Mouse (Mus musculus): ENCODE results near the gene Rbm20. TPM values are rescaled to one million over a fixed set of nuclear protein-coding genes. Genes with fewer than 3 reads are reported as not detected.

Rbm20 gene
- total RNA-seq, 1 experiment from 2014 or later: not detected

- ATAC-seq (replicated peaks in 1 of 2; ENCODE audit: insufficient read depth in 1 of 2, low FRiP score in 2 of 2, low TSS enrichment in 1 of 2, low read depth in 1 of 2, poor library complexity in 2 of 2, severe bottlenecking in 2 of 2): no peak
These were observed 166.9 kb downstream of the Rbm20 start for GRCm38 (mm10) chr19:53843972-53844371.

DNA sequence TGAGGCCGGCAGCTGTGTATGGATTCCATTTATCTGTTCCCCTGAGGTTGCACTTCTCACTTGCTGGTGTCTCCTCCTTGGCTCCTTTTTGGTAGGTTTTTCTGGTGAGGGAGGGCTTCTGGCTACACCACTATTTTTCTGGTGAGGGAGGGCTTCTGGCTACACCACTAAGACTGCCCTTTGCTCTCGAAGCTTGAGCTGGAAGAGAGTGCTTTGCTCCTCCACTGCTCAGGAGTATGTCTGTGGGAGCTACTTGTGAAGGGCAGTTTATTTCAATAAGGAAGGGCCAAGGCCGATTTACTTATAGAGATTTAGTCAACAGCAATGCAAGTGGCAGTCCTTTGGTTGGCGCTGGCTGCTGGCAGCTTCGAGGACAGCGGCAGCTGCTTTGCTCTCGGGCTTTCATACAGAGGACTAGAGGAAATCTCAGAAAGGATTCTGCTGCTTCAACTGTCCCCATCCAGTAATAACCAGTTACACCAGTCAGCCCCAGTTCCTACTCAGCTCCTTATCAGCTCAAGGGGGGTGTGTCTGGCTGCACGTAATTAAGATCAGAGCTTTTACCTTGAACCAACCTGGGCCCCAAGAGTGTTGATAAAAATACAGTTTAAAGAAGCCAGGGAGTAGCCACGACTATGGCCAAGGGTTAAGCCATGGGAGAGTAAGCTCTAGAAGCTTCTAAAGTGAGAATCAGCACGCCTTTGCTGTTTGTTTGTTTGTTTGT lies 171.3 kb downstream of the Rbm20 start:
- ATAC-seq (replicated peaks in 1 of 2; ENCODE audit: insufficient read depth in 1 of 2, low FRiP score in 2 of 2, low TSS enrichment in 1 of 2, low read depth in 1 of 2, poor library complexity in 2 of 2, severe bottlenecking in 2 of 2): no peak

GRCm38 (mm10) chr19:53850166-53850922 lies 173.2 kb downstream of the Rbm20 start:
- no peak for ATAC-seq (replicated peaks in 1 of 2; ENCODE audit: insufficient read depth in 1 of 2, low FRiP score in 2 of 2, low TSS enrichment in 1 of 2, low read depth in 1 of 2, poor library complexity in 2 of 2, severe bottlenecking in 2 of 2)

GRCm38 (mm10) chr19:53851352-53851751 lies 174.2 kb downstream of the Rbm20 start:
- no peak for ATAC-seq (replicated peaks in 1 of 2; ENCODE audit: insufficient read depth in 1 of 2, low FRiP score in 2 of 2, low TSS enrichment in 1 of 2, low read depth in 1 of 2, poor library complexity in 2 of 2, severe bottlenecking in 2 of 2)

GRCm38 (mm10) chr19:53851826-53852698 lies 175.0 kb downstream of the Rbm20 start:
- ATAC-seq (replicated peaks in 1 of 2; ENCODE audit: insufficient read depth in 1 of 2, low FRiP score in 2 of 2, low TSS enrichment in 1 of 2, low read depth in 1 of 2, poor library complexity in 2 of 2, severe bottlenecking in 2 of 2): no peak

- ATAC-seq (replicated peaks in 1 of 2; ENCODE audit: insufficient read depth in 1 of 2, low FRiP score in 2 of 2, low TSS enrichment in 1 of 2, low read depth in 1 of 2, poor library complexity in 2 of 2, severe bottlenecking in 2 of 2): no peak
These were observed 175.8 kb downstream of the Rbm20 start for GRCm38 (mm10) chr19:53852699-53853451.

GRCm38 (mm10) chr19:53854978-53855377 lies 177.9 kb downstream of the Rbm20 start:
- ATAC-seq (replicated peaks in 1 of 2; ENCODE audit: insufficient read depth in 1 of 2, low FRiP score in 2 of 2, low TSS enrichment in 1 of 2, low read depth in 1 of 2, poor library complexity in 2 of 2, severe bottlenecking in 2 of 2): no peak; a peak in 1 of 4 replicates

- no peak for ATAC-seq (replicated peaks in 1 of 2; ENCODE audit: insufficient read depth in 1 of 2, low FRiP score in 2 of 2, low TSS enrichment in 1 of 2, low read depth in 1 of 2, poor library complexity in 2 of 2, severe bottlenecking in 2 of 2)
These were observed 178.7 kb downstream of the Rbm20 start for GRCm38 (mm10) chr19:53855781-53856180.

DNA sequence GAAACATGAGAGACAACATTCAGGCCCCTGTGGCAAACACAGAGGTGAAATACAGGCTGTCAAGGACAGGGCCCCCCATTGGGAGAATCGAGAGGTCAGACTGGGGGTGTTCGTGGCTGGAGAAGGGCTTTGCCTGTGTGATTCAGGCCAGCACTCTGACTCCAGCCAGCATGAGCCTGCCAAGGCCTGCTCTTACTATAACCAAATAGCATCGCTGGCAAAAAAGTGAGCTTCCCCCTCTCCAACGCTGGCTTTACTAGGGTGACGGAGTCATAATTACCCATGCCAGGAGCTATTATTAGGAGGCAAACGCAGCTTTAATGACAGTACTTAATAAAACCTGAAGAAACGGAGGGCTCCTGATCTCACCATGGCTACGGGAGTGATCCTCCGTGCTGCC lies 179.7 kb downstream of the Rbm20 start:
- no peak for ATAC-seq (replicated peaks in 1 of 2; ENCODE audit: insufficient read depth in 1 of 2, low FRiP score in 2 of 2, low TSS enrichment in 1 of 2, low read depth in 1 of 2, poor library complexity in 2 of 2, severe bottlenecking in 2 of 2)

DNA sequence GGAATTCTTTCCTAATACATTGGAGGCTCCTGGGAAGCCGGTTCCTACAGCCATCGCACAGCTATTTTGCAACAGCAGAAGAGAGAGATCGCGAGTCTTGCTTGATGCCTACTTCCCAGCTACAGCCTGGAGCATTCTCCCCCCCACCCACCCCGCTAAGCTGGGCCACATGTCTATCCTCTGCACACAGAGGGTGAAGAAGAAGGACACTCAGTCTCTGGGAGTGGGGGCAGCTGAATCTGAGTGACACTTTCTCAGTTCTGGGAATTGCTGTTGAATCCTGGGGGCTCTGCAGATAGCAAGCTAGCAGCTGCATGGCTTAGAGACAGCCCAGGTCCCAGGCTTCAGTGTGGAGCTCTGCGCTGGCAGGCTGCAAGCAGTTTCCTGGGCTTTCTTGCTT lies 180.9 kb downstream of the Rbm20 start:
- ATAC-seq (replicated peaks in 1 of 2; ENCODE audit: insufficient read depth in 1 of 2, low FRiP score in 2 of 2, low TSS enrichment in 1 of 2, low read depth in 1 of 2, poor library complexity in 2 of 2, severe bottlenecking in 2 of 2): no peak

GRCm38 (mm10) chr19:53859149-53859548 lies 182.0 kb downstream of the Rbm20 start:
- ATAC-seq (replicated peaks in 1 of 2; ENCODE audit: insufficient read depth in 1 of 2, low FRiP score in 2 of 2, low TSS enrichment in 1 of 2, low read depth in 1 of 2, poor library complexity in 2 of 2, severe bottlenecking in 2 of 2): peak in 1 of 2 experiments; percentile 39; a peak in 1 of 4 replicates

GRCm38 (mm10) chr19:53859593-53859992 lies 182.5 kb downstream of the Rbm20 start:
- no peak for ATAC-seq (replicated peaks in 1 of 2; ENCODE audit: insufficient read depth in 1 of 2, low FRiP score in 2 of 2, low TSS enrichment in 1 of 2, low read depth in 1 of 2, poor library complexity in 2 of 2, severe bottlenecking in 2 of 2)

GRCm38 (mm10) chr19:53861346-53861745 lies 184.2 kb downstream of the Rbm20 start:
- no peak for ATAC-seq (replicated peaks in 1 of 2; ENCODE audit: insufficient read depth in 1 of 2, low FRiP score in 2 of 2, low TSS enrichment in 1 of 2, low read depth in 1 of 2, poor library complexity in 2 of 2, severe bottlenecking in 2 of 2)

GRCm38 (mm10) chr19:53862573-53863246 lies 185.6 kb downstream of the Rbm20 start:
- 0 out of 4 replicates have a peak, but pooled peaks of 1 of the 2 experiments have one; percentile 7 for ATAC-seq (replicated peaks in 1 of 2; ENCODE audit: insufficient read depth in 1 of 2, low FRiP score in 2 of 2, low TSS enrichment in 1 of 2, low read depth in 1 of 2, poor library complexity in 2 of 2, severe bottlenecking in 2 of 2)

GRCm38 (mm10) chr19:53867238-53867637 lies 190.1 kb downstream of the Rbm20 start:
- ATAC-seq (replicated peaks in 1 of 2; ENCODE audit: insufficient read depth in 1 of 2, low FRiP score in 2 of 2, low TSS enrichment in 1 of 2, low read depth in 1 of 2, poor library complexity in 2 of 2, severe bottlenecking in 2 of 2): no peak

DNA sequence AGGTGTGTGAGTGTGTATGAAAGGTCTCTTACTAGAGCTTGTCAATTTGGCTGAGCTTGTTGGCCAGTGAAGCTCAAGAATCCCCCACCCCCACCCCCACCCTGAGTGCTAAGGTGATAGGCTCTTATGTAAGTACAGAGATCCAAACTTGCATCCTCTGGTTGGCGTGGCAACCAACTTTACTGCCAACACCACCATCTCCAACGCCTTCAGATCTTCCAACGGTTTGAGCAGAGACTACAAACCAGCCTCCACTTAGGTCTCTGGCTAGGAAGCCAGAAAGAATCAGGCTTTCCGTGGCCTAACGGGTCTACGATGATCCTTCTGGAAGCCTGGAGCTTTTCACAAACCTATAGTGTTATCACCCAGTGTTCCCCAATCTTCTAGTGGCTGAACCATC lies 191.0 kb downstream of the Rbm20 start:
- no peak for ATAC-seq (replicated peaks in 1 of 2; ENCODE audit: insufficient read depth in 1 of 2, low FRiP score in 2 of 2, low TSS enrichment in 1 of 2, low read depth in 1 of 2, poor library complexity in 2 of 2, severe bottlenecking in 2 of 2)

GRCm38 (mm10) chr19:53868796-53869195 lies 191.7 kb downstream of the Rbm20 start:
- no peak for ATAC-seq (replicated peaks in 1 of 2; ENCODE audit: insufficient read depth in 1 of 2, low FRiP score in 2 of 2, low TSS enrichment in 1 of 2, low read depth in 1 of 2, poor library complexity in 2 of 2, severe bottlenecking in 2 of 2)
